Mouse (Mus musculus) fibroblast of lung, adult 2 months (primary cell): ENCODE measurements around the gene Notch1.

ENCODE experiments used
- DNase-seq: peaks from one replicate; pipeline ENCODE4 v3.0.0-alpha.2; 2011; ENCODE audit warnings: low read depth

Gene Notch1

DNA sequence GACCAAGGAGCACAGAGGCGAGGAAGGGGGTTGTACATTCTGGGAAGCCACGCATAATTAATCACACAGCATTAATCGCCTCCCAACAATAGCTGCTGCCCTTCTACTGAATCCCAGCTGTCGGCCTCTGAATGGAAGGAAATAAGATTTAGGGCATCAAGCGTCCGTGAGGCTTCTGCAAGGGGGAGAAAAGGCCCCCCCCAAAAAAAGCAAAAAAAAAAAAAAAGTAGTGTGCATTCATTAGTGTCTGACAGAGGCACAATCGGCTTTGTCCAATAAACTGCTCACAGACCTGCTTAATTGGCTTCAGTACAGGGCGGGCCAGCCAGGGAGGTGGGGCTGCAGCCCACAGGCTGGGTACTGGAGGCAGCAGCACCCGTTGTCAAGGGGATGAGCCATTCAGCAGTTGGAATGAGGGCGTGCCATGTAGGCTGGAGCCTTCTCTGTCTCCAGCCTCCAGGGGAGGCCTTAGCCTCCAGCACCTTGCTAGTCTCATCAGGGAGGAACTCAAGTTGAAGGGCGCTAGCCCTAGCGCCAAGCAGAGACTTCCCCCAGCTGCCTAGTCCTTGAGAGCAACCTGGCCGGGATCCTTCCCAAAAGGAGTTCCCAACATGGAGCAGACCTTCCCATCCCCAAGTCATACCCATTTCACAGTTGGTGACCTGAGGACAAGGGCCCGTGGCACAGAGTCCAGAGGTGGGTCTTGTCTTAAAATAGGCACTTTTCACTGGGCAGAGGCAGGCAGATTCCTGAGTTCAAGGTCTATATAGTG lies 15.7 kb downstream of the Notch1 start:
- DNase-seq = no peak

DNA sequence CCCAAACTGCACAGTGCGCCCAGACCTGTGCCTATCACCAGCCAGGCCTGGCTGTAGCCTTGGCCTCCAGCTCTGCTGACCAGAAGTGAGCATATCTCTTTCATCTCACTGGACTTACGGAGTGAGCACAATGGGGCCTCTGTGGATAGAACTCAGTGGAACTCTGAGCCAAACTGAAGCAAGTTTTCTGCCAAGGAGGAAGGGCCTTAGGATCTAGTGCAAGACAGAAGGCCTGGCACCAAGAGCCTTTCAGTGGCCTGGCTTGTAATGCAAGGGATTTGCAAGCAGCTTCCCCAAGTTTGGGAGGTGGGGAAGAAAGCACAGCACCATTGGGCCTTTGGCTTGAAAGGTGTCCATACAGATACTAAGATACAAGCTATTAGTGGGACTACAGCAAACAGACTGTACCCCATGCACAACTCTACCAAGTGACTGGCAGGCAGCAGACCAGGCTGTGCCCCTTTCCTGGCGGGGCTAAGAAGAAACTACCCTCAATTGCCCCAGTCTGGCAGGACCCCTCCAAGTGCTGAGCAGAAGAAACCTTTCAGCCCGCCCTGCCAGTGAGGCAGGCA lies 16.4 kb downstream of the Notch1 start:
- peak; percentile 91 for DNase-seq

DNA sequence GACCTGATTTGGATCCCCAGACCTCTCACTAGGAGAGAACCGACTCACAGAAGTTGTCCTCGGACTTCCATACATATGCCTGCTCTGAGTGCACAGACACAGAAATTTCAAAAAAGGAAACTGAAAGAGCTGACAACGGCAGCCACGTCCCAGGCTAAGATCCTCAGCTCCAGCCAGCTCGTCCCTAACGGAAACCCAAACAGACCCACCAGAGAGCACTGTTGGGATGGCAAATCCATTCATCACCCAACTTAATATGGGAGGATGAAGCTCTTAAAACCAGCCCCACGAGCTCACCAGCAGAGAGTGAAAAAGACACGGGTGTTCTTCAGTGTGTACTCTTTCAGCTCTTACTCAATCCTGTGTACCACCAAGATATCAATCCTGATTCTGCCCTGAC lies 17.8 kb downstream of the Notch1 start:
- no peak for DNase-seq

DNA sequence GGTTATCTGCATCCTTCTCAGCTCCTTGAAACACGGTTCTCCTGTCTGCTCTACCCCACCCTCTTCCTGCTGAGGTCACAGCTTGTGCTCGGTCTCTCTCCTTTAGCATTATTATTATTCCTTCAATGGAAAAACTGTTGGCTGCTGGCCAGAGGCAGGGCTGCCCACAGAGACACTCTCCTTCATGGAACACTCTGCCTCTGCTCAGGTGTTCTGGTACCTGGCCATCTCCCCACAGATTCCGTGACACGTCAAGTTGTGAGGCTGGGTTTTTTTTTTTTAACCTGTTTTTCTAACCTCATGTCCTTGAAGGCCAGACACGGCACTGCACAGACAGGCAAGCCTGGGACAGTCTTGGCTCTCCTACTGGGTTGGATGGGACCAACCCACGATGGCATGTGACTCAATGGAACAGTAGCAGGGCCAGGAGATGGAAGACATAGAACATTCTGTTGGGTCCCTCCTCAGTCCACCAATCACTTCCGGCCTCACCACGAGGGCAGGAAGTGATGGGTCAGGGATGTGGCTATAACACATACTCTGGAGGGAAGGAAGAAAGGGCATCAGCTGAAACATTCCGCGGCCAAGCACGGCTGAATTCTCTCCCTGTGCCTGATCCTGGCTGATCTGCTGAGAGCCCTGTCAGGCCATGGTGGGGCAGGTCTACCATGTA lies 18.5 kb downstream of the Notch1 start:
- DNase-seq = no peak

DNA sequence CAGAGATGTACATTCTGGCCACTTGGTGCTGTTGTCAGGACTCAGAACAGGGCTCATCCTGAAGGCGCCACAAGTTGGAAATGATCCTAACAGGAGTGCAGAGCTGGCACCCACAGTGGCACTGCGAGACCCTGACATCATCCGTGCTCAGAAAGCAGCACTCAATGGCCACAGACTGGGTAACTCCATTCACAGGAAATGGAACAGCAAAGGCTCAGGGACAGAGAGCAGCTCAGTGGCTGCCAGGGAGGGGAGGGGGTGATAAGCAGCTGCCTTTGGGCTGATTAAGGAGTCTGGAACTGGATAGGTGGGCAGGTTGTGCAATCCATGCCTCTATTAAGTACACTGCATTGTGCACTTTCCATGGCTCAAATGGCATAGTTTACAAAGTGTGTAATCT lies 20.0 kb downstream of the Notch1 start:
- DNase-seq = no peak

DNA sequence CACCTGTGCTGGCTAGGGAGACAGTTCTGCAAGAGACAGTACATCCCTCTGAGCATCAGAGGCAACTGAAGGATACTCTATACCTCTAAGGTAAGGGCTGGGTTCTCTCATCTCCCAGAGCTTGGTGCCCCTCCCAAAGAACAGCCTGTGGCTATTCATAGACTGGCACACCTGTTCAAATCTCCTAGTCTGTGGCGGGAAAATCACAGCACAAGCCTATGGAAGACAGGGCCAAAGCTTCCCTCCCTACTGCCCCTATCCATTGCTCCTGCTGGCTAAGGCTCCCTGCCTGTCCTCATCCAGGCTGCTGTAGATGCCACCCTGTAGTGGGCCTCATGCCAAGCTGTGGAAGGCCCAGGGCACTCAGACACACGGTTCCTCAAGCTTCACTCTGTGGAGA lies 20.8 kb downstream of the Notch1 start:
- DNase-seq = no peak

DNA sequence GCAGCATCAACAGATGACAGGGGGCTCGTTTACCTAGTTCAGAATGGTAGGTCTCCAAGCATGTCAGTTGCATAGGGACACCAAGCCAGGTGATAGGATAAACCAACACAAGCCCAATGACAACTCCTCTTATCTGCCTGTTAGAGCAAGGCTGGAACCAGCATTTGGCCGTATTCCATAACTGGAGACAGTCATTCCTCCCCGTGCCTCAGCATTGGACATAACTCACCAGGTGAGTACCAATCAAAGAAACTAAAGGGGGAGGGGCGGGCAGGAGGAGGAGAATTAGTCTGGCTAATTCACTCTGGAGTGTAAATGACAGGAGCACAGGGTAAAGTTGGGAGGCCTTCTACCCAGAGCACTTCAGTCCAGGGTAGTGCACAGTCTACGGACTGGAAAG lies 21.5 kb downstream of the Notch1 start:
- DNase-seq = no peak

DNA sequence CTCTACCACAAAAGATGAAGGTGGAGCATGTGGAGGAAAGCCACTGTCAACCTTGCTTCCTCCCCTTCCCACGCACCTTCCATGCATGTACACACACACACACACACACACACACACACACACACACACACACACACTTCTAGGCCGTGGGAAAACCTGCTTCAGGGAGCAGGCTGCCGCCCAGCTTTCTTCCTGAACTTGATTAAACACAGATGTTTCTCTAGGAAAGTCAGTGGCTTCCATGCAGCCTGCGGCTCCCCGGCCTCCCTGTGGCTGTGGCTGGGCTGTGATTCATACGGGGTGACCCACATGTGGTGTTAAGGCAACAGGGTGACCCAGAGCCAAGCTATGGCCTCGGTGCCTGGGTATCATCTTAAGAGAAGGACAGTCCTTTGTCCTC lies 22.1 kb downstream of the Notch1 start:
- DNase-seq = peak; percentile 94

DNA sequence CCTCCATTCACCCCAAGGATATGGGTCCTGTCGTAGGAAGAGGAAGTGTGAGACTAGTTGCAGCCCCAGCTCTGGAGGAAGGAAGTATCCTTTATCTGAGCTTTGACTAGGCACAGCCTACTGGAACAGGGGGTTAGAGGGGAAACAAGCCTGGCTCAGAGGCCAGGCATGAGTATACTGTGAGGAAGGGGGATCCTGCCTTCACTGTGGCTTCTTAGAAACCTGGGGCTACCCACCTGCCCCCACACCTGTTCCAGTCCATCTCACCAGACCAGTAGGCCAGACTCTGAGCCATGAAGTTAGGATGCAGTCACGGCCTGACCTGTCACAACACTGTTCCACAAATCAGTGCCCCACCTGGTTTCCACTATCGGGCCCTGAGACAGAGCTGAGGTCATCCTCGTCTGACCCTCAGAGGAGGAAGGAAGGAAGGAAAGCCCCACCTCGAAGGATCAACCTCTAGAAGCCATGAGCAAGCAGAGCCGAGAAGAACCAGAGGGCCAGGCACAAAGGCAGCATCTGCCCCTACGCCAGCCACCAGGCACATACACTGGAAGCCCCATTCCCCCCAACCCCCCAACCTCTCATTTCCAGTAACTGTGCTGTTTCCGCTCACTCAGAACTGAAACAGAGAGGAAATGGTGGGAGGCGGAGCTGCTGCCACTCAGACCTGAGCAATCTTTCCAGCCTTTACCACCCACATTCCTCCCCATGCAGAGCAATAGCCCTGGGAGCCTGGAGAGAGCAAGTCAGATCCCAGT lies 23.3 kb downstream of the Notch1 start:
- no peak for DNase-seq

DNA sequence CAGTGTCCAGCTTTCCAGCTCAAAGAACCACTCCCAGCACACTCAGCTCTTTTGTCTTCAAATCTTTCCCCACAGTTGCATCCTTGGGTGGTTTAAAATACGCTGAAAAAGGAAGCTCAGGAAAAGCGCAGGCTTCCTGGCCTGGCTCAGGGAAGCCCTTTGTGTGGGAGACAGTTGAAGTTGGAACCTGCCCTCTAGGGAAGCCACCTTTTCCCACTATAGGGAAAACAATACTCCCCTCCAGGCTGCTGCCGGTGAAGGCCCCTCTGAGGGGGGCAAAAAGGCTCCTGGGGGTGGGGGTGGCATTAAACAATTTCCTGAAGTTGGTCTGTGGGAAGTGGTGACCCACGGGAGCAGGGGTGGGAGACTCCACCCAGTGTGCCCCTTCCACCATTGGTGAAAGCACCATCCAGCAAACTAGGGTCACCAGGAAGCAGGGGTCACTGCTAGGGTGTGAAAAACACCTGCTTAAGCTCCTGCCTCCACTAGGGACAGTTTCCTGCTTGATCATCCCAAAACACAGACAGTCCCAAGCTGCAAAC lies 25.6 kb downstream of the Notch1 start:
- DNase-seq = no peak

DNA sequence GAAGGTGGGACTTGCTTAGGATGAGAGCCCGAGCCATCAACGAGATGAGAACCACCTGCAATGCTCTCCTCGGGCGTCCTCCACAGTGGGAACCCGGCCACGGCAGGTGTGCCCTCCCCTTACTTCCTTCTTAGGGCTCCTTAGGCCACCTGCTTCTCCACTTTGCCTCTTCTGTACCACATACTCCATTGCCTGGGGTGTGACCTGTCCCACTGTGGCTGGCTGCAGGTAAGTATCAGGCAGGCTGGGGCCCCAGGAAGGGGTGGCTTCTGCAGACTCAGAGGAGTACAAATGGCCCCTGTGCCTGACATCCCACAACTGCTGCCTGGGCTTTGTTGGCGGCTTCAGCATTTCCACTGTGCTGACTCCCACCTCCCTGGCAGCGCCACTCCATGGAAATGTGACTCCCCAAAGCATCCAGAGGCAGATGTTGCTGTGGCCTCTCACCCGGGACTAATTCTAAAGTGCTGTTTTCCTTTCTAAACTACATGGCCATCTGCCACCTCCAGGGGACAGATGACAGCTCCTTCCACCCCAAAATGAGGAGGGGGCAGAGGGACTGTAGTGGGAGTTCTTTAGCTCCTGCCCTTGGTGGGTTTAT lies 27.8 kb downstream of the Notch1 start:
- DNase-seq = no peak

DNA sequence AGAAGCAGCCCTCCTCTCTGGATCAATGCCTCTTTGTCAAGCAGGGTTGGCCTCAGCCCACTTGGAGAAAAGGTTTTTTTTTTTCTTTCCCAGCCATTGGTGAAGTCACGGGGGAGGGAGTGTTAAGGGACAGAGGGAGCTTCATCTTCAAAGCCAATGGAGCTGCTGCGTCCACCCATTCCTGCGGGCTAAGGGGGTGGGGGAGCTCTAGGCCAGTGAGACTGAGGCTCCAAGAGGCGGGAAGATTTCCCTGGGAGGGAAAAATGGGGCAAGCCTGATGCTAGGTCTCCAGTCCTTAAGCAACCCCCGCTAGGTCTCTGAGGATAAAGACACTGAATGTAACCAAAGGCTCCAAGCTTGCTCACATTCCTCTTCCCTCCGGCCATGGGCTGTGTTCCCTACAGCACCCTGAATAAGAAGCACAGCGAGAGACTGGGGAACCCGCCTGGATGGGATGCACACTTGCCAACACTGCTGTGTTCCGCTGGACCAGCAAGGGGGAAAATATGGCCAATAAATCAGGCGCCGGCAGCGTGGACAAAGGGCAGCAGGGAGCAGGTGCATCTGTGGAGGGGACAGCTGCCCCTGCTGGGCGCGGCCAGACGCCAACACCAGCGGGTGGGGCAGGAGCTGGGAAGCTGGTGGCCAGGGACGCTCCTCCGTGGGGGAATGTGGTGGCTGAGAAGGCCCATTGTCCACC lies 29.0 kb downstream of the Notch1 start:
- no peak for DNase-seq

DNA sequence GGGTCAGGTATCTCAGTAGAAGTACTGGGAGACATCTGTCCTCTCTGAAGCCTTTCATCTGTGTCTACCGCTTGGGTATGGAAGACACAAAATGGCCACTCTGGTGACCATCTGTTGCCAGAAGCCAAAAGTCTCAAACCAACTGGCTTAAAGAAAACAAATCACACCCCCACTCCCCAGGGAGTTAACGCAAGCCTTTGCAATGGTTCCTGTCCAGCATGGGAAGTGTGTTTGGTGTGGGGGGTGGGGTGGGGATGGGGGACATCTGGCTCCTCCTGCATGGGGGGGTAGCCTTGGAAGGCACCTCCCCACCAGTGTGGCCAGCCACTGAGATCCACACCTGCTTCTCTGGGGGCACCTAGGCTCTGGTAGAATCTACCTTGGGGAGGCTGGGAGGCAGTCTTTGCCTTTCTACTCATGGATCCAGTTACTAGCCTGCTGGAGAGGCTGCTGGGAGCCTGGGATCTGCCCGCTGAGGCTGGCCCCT lies 29.6 kb downstream of the Notch1 start:
- DNase-seq = no peak

DNA sequence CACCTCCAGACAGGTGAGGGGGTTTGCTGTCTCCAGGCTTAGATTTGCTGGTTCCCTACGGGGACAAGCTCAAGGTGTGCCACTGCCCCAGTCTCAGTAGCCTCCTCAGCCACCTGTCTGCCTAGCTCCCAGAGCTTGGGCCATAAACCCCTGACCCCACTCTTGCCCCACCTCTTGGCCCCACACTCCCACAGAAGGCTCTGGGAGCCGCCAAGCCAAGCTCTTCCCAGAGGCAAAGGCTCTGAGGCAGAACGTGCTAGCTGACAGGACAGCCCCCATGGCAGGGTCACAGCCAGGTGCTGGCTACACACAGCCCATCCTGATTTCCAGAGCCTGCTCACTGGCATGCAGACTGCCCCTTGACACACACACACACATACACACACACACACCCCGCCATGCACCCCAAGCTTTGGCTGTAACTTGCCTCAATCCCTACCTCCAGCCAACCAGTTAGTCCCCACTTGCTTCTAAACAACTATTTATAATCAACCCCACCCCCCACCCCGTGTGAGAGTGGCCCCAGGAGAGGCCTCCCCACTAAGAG lies 30.1 kb downstream of the Notch1 start:
- no peak for DNase-seq

DNA sequence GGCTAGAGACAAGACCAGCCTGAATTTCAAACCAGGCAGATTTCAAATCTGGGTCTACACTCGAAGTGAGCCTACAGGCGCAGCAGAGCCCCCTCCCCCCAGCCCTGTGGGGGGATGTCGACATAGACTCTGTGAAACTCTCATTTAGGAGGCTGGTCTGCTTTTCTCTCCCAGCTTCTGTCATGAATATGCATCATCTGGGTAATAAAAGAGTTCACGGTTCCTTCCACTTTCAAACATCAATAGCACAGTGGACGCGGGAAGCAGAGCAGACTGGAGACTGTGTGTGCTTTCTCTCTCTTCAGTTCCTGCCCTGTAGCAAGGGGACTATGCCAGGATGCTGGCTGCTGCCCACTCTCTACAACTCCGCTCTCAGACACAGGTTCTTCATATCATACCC lies 30.8 kb downstream of the Notch1 start:
- no peak for DNase-seq

DNA sequence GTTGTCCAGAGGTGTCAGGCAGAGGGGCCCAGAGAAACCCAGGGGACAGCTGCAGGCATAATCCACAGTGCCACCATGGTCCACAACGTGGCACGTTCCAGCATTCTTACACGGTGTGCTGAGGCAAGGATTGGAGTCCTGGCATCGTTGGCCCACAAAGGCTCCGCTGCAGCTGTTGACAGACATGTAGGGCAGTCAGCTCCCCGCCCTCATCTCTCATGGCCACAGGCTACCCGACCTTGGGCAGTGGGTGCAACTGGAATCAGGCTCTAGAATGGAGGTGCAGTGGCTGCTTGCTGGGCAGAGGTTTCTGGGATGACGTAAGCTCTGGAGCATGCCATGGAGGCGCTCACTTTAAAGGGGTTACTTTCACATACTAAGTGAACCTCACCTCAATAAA lies 31.2 kb downstream of the Notch1 start:
- DNase-seq = no peak

DNA sequence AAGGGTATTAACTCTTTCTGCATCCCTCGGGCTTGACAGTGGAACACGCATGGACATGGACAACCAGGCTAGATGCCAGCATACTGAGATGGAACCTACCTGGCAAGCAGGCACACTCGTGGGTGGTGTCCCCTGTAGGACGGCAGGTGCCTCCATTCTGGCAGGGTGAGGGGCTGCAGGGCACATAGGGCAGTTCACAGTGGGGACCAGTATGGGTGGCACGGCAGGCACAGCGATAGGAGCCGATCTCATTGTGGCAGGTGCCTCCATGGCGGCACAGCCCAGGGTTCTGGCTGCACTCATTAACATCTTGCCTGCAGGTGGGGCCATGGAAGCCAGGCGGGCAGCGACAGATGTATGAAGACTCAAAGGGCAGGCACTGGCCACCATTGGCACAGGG lies 32.3 kb downstream of the Notch1 start:
- no peak for DNase-seq

DNA sequence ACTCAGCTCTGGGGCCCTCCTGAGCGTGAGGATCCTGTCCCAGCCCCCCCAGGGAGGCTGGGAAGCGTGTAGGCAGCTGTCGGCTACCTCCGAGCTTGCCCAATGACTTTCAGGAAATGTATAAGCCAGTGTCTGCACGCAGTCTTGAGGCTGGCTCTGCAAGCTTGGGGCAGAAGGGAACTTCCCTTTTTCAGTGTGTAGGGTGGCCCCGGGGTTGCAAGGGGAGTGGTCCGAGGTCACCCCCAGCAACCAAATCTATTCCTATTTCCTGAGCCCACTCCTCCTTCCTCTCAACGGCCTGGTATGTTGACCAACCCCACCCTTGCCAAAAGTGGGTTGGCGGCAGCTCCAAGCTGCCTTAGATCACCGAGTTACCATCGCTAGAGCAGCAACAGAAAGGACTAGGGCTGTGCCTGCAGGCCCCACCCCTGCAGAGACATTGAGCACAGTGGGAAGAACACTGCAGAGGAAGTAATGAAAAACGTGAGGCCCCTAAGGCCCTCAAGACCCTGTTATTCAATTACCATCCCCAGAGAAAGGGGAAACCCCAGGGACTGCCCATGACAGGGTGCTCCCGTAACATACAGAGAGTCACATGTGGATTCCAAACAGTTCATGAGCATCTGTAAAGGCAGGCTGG lies 33.1 kb downstream of the Notch1 start:
- DNase-seq = no peak

DNA sequence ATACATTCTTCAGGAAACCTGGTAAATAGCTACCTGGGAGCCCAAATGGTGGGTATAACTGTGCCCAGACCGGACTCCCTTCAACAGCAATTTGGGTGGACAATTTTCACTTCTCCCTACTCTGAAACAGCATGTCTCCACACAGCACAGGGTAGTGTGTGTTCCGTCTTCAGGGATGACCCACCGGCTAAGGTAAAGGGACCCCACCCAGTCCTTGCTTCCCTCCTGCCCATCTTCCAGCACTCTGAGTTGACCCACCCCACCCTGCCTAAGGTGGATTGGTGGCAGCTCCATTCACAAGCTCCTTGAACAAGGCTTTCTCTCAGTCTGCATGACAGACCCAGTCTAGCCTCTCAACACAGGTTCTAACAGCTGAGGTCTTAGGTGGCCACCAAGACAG lies 33.6 kb downstream of the Notch1 start:
- DNase-seq = no peak

DNA sequence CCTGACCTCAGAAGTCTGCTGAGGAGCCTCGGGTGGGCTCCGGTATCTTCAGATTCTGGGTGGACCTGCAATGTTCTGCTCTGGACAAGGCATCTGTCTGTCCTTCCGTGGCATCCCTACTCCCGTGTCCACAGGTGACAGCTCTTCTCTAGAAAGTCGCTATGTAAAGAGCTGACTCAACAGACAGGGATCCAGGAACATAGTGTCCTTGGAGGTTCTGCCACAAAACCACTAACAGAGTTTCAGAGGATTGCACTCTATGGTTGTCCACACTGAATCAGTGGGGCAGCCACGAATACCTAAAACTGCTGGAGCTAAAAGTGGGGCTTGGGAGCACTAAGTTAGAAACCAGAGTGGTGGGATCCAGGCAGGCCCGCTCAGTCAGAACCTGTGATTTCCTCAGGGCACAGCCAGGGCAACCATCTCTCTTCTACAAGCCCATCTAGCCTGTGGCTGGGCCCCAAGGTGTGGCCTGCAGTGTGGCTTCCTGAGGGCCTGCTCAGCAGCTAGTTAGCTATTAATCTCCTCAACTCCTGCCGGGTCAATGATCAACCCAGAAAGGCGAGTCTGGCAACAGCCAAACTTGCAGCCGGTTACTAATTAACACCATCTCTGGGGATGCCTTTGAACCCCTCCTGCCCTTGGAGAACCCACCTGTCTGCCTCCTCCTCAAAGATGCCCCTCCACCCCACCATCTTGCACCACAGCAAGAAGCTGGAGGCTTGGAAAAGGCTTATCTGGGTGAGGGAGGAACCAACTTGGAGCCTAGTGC lies 34.6 kb downstream of the Notch1 start:
- DNase-seq = no peak
